Mouse (Mus musculus): ENCODE results near the gene Luzp2. TPM values are rescaled to one million over a fixed set of nuclear protein-coding genes. Genes with fewer than 3 reads are reported as not detected.
"Not testable (repeated sequence)": the region's sequence is repeated elsewhere in the genome, so short reads cannot be mapped to it uniquely, and the experiment has no call there.

Luzp2 gene
- total RNA-seq, 2 experiments from 2014 or later, result 2.5 to 2.7 TPM

GRCm38 (mm10) chr7:54980585-54980984 is 145.3 kb downstream of the Luzp2 start:
- DNase-seq (ENCODE audit: low spot score in 2 of 2), result no peak

GRCm38 (mm10) chr7:55000397-55000796 is 165.1 kb downstream of the Luzp2 start:
- no peak for DNase-seq (ENCODE audit: low spot score in 2 of 2)

GRCm38 (mm10) chr7:55009173-55009771 is 174.0 kb downstream of the Luzp2 start:
- DNase-seq (ENCODE audit: low spot score in 2 of 2), result no peak

GRCm38 (mm10) chr7:55133850-55134249 is 298.6 kb downstream of the Luzp2 start:
- DNase-seq (ENCODE audit: low spot score in 2 of 2), result not testable (repeated sequence)

- no peak for DNase-seq (ENCODE audit: low spot score in 2 of 2)
Measured at GRCm38 (mm10) chr7:55188927-55189326, 353.6 kb downstream of the Luzp2 start.

- DNase-seq (ENCODE audit: low spot score in 2 of 2), result no peak
Measured at GRCm38 (mm10) chr7:55189496-55189895, 354.2 kb downstream of the Luzp2 start.

GRCm38 (mm10) chr7:55190655-55191054 is 355.4 kb downstream of the Luzp2 start:
- no peak for DNase-seq (ENCODE audit: low spot score in 2 of 2)

GRCm38 (mm10) chr7:55198806-55199205 is 363.5 kb downstream of the Luzp2 start:
- DNase-seq (ENCODE audit: low spot score in 2 of 2), result no peak

GRCm38 (mm10) chr7:55222997-55223396 is 387.7 kb downstream of the Luzp2 start:
- no peak for DNase-seq (ENCODE audit: low spot score in 2 of 2)

- no peak for DNase-seq (ENCODE audit: low spot score in 2 of 2)
Measured at GRCm38 (mm10) chr7:55229407-55229806, 394.1 kb downstream of the Luzp2 start.

All from adrenal gland, postnatal 4 days (tissue).